Mouse (Mus musculus): ENCODE results near the gene Tspo2.

GRCm38 (mm10) chr17:48430394-48430793, 20.9 kb downstream of the Tspo2 start:
- TF ChIP-seq POLR2A (IDR thresholded peaks at IDR 0.05; ENCODE audit: low read depth, low read length) (no peak), CTCF (conservative IDR thresholded peaks at IDR 0.05; ENCODE audit: insufficient read depth, insufficient read length, low read depth, low read length) (no peak)
